Mouse (Mus musculus) megakaryocyte, embryonic 14.5 days (primary cell): Measurements from ENCODE around the gene Baat. TPM values are rescaled to one million over a fixed set of nuclear protein-coding genes. Genes with fewer than 3 reads are reported as not detected.

ENCODE experiments used
- H3K27me3 ChIP-seq: replicated peaks from 2 replicates; pipeline ENCODE3; 2012; ENCODE audit warnings: inconsistent platforms
- H3K36me3 ChIP-seq: replicated peaks from 2 replicates; pipeline ENCODE3; 2012; ENCODE audit warnings: low read length, inconsistent platforms, mixed read lengths
- H3K4me1 ChIP-seq: 2 replicates; pipeline ENCODE4 v1.6.1; 2012; ENCODE audit warnings: inconsistent platforms
- H3K4me3 ChIP-seq: replicated peaks from 2 replicates; pipeline ENCODE3; 2012; ENCODE audit warnings: moderate library complexity, mild to moderate bottlenecking, inconsistent platforms
- H3K9me3 ChIP-seq: 2 replicates; pipeline ENCODE4 v1.6.1; 2012; ENCODE audit warnings: inconsistent platforms
- FLI1 ChIP-seq: IDR thresholded peaks from 2 replicates; pipeline ENCODE4 v1.6.1; 2012; ENCODE audit warnings: low read length, inconsistent platforms, mixed read lengths
- GATA1 ChIP-seq: IDR thresholded peaks from 3 replicates; pipeline ENCODE4 v1.6.1; 2012; ENCODE audit warnings: mixed read lengths, low read length, inconsistent platforms, borderline replicate concordance
- polyA plus RNA-seq: library from polyadenylated mRNA; stranded (reverse); fragments of >175 nt; gene quantifications from 2 replicates; pipeline ENCODE4 v1.2.3, GENCODE M21; 2012; ENCODE audit warnings: low replicate concordance; ENCODE audit not compliant: insufficient read depth

The Baat gene
- not detected in 2 replicates for polyA plus RNA-seq

DNA sequence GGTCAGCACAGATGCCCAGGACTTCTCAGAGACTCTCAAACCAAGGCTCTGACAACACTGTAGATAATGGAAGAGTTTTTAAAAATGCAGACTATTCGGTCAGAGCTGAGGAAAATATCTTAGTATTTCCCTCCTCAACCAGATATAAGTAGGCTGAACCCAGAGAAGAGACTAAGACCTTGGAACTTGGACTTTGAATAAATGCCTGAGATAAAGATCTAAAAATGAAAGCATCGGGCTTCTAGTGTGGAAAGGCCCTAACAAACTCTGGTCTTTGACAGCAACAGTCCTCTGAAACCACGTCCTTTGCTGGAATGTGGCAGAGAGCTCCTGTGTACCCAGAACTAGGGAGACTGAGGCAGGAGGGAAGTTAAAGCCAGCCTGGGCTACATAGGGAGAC is at the start of gene Baat:
Gene Baat (minus strand): TSS at position 172 of the 400 bp plus-strand sequence.
- Histone ChIP-seq H3K36me3 (peaks cover 1% of the 10 kb centered on the region), H3K27me3 (no peaks in the 10 kb centered on the region), H3K4me3 (no peak within 1 kb of the TSS), H3K4me1 (no peaks in the 10 kb centered on the region), H3K9me3 (no peaks in the 10 kb centered on the region)
- TF ChIP-seq FLI1 (no peak), GATA1 (no peak)

DNA sequence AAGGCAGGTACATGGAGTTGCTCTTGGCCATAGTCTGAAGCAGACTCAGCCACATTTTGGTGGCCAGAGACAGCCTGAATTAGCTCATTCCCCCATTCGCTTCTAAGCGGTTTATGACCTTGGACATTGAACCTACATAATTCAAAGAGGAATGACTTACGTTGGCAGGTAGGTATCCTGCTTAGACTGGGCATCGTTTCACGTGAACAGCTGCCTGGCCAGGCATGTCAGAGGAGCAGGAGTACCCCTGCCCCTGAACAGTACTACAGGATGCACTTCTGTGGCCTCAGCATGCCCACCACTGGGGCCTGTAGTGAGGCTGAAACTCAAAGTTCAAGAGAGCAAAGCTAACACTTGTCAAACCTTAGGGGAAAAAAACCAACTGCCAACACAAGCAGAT is 47.0 kb upstream of the Baat start:
- Histone ChIP-seq H3K4me1 (no peaks in the 10 kb centered on the region), H3K9me3 (no peaks in the 10 kb centered on the region), H3K4me3 (no peak overlapping the region), H3K27me3 (peaks cover 3% of the 10 kb centered on the region), H3K36me3 (no peaks in the 10 kb centered on the region)
- no peak for TF ChIP-seq GATA1
- no peak for TF ChIP-seq FLI1

DNA sequence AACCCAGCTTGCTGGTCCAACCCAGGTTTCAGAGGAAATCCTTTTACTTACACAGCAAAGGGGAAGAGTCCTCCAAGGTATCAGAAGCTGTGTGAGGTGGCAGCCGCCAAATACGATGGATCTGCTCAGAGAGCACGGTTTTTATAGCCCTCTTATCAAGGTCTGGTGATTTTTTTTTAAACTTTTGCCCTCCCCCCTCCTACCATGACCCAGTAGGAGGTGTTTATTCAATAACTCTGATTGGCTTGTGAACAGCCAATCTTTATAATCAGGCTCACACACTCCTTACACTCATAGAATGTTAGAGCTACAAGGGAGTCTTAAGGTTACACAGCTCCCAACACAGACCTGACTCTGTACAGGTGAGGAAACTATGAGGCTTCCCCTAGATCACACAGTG is 43.0 kb upstream of the Baat start, which contains the start of gene Aldob:
Gene Aldob (minus strand): TSS at position 164 of the 400 bp plus-strand sequence.
- no peak within 1 kb of the TSS for H3K4me3 ChIP-seq
- no peaks in the 10 kb centered on the region for H3K9me3 ChIP-seq
- H3K36me3 ChIP-seq: no peaks in the 10 kb centered on the region
- peaks cover 4% of the 10 kb centered on the region for H3K27me3 ChIP-seq
- TF ChIP-seq FLI1 (no peak), GATA1 (no peak)
- H3K4me1 ChIP-seq: no peaks in the 10 kb centered on the region

DNA sequence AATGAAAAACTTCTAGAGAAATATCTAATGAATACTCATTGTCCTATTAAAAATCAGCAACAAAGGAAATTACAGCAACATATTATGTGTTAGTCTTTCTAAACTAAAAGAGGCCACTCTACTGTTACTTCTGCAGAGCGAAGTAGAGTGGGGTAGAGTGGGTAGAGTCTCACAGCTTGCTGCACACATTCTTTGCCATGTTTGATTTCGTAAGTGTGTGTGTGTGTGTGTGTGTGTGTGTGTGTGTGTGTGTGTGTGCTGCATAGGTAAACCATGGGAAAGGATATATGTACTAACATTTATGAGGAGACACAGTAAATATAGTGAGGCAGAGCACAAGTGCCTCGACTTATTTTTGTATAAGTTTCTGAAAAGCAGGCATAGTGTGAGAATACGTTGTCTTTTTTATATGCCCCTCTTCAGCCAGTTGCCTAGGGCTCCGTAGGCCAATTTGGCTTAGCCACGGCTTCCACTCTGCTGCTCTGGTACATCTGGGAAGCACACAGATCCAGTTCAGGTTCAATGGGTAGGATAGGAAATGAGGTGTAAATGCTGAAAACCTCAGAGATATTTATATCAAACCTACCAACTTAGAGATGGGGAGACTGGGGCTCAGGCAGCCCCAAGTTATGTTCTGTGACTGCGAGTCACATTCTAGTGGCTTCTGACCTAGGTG is 41.3 kb upstream of the Baat start:
- Histone ChIP-seq H3K9me3 (no peaks in the 10 kb centered on the region), H3K36me3 (no peaks in the 10 kb centered on the region), H3K4me3 (no peak overlapping the region), H3K4me1 (no peaks in the 10 kb centered on the region), H3K27me3 (peaks cover 2% of the 10 kb centered on the region)
- no peak for TF ChIP-seq FLI1
- TF ChIP-seq GATA1: no peak

DNA sequence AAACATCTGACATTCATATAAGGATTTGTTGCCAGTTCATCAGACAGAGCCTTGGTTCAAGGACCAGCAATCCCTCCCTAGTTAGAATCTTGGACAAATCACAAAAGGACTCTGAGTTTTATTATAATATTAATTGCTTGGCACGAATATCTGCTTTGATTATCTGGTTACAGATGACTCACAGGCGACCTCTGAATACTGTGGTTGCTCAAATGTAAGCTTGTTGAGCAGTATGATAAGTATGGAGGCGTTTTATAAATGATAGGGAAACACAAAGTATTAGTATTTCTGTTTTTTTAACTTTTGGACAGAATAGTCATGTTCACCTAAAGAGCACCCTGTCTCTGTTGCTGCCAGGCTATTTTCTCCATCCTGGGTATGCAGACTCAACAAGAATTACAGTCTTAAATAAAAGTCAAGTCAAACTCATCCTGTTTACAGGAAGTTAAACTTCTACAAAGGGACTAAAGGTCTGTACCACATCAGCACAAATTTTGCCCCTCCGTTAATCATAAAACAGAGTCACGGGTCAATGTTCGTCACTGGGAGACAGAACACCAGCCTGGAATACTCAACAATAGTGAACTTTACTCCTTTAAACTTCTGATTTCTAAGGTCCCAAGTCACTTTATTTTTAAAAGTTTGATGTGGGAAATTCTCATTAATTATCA is 40.7 kb upstream of the Baat start:
- H3K4me3 ChIP-seq: no peak overlapping the region
- TF ChIP-seq GATA1: no peak
- no peaks in the 10 kb centered on the region for H3K9me3 ChIP-seq
- no peaks in the 10 kb centered on the region for H3K4me1 ChIP-seq
- no peaks in the 10 kb centered on the region for H3K36me3 ChIP-seq
- H3K27me3 ChIP-seq: peaks cover 2% of the 10 kb centered on the region

DNA sequence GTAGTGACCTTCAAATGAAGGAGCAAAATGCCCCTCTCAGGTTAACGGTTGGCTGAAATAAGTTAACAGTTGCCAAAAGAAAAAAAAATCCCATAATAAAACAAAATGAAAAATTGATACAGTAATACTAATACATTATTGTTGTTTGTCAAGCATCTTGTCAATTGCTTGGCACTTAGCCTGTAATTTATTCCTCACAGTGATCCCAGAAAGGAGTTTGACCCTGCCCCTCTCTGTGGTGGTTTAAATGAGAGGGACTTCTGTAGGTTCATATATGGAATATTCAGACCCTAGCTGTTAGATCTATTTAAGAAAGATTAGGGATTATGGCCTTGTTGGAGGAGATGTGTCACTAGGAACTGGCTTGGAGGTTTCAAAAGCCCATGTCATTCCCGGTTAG is 39.7 kb upstream of the Baat start:
- H3K4me3 ChIP-seq: no peak overlapping the region
- TF ChIP-seq FLI1 (no peak), GATA1 (no peak)
- H3K27me3 ChIP-seq: peaks cover 2% of the 10 kb centered on the region
- H3K4me1 ChIP-seq: no peaks in the 10 kb centered on the region
- no peaks in the 10 kb centered on the region for H3K9me3 ChIP-seq
- no peaks in the 10 kb centered on the region for H3K36me3 ChIP-seq

DNA sequence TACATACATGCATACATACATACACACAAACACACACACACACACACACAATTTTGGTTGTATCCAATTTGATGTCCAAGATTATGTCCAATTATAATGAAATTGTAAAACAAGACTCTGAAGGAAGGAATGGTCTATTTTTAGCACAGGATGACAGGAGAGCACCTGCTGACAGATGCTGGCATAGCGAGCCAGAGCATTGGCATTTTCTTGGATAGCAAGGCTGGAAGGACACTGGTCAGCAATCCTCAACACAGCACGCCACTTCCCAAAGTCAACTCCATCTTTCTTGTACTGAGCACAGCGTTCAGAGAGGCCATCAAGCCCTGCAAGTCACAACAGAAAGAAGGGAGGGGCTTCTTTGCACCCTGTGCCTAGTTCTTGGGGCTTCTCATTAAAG is 34.6 kb upstream of the Baat start:
- no peaks in the 10 kb centered on the region for H3K36me3 ChIP-seq
- H3K27me3 ChIP-seq: no peaks in the 10 kb centered on the region
- no peaks in the 10 kb centered on the region for H3K4me1 ChIP-seq
- no peak for TF ChIP-seq GATA1
- no peak for TF ChIP-seq FLI1
- no peaks in the 10 kb centered on the region for H3K9me3 ChIP-seq
- no peak overlapping the region for H3K4me3 ChIP-seq

DNA sequence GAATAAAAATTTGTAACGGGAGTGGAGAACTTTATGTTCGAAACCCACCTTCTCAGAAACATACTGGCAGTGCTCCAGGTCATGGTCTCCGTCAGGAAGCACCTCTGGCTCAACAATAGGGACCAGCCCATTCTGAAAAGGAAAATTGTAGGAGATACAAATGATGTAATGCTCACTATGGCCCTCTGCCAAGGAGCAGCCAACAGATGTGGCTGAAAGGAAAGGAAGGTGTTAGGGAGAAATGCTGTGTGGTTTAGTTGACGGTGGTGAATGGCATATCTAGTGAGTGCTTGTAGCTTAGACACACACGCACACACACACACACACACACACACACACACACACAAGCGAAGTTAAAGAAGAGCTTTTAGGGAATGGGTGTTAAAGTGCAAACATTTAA is 33.3 kb upstream of the Baat start:
- Histone ChIP-seq H3K4me1 (no peaks in the 10 kb centered on the region), H3K27me3 (no peaks in the 10 kb centered on the region), H3K36me3 (no peaks in the 10 kb centered on the region), H3K4me3 (no peak overlapping the region), H3K9me3 (no peaks in the 10 kb centered on the region)
- no peak for TF ChIP-seq GATA1
- no peak for TF ChIP-seq FLI1

DNA sequence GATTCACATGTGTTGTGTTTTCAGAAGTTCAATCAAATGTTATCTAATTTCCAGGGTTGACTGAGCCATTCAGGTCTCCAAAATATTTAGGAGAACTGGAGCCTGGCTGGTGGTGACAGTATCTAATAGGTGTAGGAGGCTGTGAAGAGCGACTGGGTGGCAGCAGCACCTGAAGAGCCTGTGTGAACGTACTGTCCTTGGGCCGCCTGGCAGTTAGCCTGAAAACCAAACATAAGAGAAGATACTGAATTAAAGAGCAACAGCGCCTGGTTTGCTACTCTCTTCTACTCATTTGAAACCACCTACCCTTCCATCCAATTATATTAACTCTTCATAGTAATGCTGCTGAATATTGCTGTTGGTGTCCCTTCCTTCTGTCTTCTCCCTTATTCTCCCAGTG is 30.3 kb upstream of the Baat start:
- Histone ChIP-seq H3K36me3 (peaks cover 6% of the 10 kb centered on the region), H3K9me3 (no peaks in the 10 kb centered on the region), H3K4me3 (no peak overlapping the region), H3K4me1 (no peaks in the 10 kb centered on the region), H3K27me3 (no peaks in the 10 kb centered on the region)
- TF ChIP-seq GATA1 (no peak), FLI1 (no peak)

DNA sequence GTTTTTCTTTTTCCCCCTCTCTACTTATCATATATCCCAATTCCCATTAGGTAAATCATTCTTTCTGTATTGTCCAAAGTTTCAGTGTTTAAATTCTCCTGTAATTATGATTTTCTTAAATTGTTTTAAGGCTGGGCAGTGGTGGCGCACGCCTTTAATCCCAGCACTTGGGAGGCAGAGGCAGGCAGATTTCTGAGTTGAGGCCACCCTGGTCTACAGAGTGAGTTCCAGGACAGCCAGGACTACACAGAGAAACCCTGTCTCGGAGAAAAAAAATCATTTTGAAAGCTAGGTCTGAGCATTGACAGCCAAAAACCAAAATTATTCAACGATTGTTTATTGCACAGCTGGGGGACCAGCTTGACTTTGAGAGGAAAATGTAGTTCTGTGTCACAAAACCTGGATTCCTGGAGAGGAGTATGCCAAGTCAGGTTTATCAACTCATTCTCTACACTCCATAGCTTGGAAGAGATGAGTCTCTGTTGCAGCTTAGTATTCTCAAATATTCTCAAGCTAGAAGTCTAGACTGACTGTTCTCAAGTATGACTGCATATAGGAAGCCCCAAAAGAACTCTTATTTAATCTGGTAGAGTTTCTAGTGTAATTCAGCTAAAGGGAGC is 29.4 kb upstream of the Baat start:
- peaks cover 9% of the 10 kb centered on the region for H3K36me3 ChIP-seq
- peaks cover 2% of the 10 kb centered on the region; the same call in 1 of the 2 replicates for H3K9me3 ChIP-seq
- no peaks in the 10 kb centered on the region for H3K27me3 ChIP-seq
- TF ChIP-seq FLI1: no peak
- TF ChIP-seq GATA1: no peak
- no peaks in the 10 kb centered on the region for H3K4me1 ChIP-seq
- no peak overlapping the region for H3K4me3 ChIP-seq
